Mouse (Mus musculus) gonadal fat pad, adult 2 months (tissue): ENCODE measurements around the gene Stradb. TPM values are rescaled to one million over a fixed set of nuclear protein-coding genes. Genes with fewer than 3 reads are reported as not detected.
"Not testable (repeated sequence)": the region's sequence is repeated elsewhere in the genome, so short reads cannot be mapped to it uniquely, and the experiment has no call there.

Source experiments
- DNase-seq: peaks from one replicate; pipeline ENCODE4 v3.0.0-alpha.2; 2012; ENCODE audit warnings: low read depth
- polyA plus RNA-seq: library from polyadenylated mRNA; depleted of rRNA; stranded (reverse); fragments of >200 nt; gene quantifications from 2 replicates; pipeline ENCODE4 v1.2.3, GENCODE M21; 2012; rRNA removed

Gene Stradb
- polyA plus RNA-seq: 24.2 and 24.5 TPM in 2 replicates

DNA sequence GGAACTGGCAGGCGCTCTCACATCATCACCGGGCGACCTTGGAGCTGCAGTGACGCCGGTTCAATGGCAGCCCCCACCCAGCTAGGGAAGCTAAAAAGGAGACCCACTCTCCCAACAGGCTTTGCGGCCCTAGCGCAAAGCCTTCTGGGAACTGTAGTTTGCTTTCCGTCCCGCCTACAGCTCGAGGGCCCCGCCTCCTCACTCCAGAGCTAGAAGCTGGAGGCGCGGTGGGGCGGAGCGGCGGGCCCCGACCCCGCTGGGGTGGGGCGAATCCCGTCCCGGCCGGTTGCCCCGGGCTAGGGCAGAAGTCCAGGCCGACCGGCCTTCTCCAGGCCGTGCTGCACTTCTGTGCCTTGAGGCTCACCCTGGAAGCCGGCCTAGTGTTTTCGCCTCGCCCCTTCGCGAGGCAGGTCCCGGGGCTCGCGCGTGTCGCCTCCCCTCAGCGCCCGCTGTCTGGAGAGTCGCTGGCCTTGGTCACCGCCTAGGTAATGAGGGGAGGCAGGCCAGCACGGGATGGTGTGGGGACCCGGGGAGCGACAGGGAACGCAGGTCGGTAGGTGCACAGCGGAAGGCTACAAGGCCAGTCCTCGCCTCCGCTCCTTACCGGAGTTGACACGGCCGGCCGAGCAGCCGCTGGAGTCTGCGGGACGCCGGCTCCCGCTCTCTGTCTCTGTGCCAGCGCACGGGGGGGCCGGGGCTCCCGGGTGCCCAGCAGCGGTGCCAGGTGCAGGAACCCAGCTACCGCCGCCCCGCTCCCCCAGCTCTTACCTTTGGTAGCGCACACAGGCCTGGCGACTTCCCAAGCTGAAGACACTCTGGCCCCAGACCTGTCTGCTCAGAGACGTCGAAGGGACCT, at the start of gene Stradb, which contains the start of gene Trak2:
Gene Stradb (plus strand): TSS at position 157 of the 856 bp plus-strand sequence.
Gene Trak2 (minus strand): TSS at position 65 of the 856 bp plus-strand sequence.
- DNase-seq: peak; percentile 52

GRCm38 (mm10) chr1:58926664-58927063, 46.7 kb upstream of the Stradb start:
- DNase-seq: no peak

DNA sequence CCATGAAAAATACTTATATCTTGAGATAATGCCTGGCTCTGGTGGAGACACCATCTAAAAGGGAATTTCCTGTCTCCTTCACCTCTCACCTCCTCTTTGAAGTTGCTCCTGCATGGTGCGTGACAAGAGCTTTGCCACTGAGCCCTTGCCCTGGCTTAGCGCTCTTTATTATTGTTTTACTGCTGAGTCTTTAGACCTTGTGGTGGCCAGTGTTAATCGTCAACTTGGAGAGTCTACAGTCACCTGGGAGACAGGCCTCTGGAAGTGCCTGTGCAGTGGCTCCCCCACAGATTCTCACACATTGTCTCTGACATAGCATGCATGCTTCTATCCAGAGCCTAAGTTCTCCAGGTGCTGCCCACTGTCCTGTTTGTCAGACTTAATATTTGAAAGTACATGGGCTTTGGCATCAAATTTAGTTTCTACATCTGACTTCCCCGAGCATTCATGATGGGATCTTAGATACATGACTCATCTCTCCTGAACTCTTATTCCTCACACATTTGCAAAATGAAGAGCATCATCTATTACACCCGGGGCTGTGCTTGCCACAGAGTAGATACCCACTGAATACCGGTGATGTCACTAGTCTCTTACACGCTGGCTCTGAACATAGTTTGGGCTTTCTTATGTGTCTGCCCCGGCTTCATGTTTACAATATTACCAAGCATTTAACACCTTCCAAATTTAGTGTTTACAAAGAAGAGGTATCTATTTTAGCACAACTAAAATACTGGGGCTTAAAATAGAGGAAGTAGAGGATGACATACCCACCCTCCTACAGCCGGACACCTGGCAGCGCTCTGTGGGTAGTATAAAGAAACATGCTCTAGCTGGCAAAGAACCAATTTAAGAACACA, 36.3 kb upstream of the Stradb start:
- no peak for DNase-seq

DNA sequence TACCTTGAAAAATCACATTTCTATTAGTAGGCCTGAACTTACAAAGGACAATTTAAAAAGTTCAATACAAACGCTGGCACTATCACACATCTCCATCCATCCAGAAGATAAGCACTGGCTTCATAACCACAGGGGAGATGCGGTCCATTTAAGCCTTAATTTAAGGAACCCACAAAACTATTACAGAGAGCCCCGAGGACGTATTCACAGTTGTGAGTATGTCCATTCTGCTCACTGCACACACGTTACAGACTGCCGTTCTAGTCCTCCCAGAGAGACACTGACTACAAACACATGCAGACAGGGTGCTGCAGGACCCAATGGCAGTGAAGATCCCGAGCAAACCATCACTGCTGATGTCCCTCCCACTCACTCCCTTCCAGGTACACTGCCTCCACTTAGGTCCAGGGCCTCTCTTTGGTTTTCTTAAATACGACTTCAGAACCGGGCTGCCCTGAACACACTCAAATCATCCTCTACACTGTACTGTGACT, 35.7 kb upstream of the Stradb start:
- no peak for DNase-seq

DNA sequence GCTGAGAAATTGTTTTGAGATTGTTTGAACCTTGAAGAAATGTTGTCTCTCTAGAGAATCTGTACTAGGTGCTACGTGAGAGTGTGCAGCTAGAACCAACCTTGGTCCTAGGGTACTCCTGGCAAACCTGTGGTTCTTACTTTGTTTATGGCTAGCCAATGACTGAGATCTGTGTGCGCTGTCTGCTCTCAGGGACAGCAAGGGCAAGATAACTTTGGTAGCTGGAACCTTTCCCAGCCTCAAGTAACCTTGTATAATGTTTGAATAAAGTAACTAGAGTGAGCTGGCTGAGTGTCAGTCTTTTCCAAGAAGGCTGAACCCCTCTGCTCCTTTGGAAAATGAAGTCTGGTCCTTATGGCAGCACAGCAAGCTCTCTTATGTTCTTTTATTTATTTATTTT, 27.8 kb upstream of the Stradb start:
- no peak for DNase-seq

GRCm38 (mm10) chr1:58945960-58946670, 27.2 kb upstream of the Stradb start:
- no peak for DNase-seq

DNA sequence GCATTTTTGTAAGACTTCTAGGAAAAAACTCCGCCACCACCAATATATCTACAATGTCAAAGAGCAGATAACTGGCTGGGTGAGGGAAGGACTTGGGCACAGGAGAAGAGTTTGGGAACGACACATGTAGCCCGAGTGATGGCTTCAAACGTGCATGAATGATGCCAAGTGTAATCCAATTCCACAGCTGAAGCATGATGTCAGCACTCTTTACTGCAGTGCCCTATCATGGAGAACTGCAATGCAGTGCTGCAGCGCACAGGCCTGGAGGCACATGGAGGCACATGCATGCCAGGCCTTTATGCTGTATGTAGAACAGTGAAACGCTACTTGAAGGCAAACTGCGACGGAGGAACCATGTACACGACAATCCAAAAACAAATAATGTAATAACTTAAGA, 26.6 kb upstream of the Stradb start:
- no peak for DNase-seq

DNA sequence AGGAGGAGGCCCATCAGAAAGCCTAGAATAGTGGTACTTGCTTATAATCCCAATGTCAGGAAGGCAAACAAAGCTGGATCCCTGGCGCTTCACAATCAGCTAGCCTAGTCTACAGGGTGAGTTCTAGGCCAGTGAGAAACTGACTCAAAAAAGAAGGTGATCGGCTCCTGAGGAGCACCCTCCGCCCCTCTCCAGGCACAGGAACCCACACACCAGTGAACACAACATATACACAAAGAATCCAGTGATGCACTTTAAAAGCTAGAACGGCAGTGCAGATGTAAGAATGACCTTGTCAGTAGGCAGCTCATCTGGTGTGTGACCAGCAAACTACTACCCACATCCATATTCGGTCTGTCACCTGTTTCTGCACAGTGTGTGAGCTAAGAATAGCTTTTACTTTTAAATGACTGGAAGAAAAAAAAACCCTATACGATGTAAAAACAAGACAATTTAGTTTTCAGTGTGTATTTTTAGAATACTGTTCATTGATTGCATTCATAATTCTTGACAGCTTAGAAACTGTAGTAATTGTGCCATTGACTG, 23.7 kb upstream of the Stradb start:
- DNase-seq: no peak

DNA sequence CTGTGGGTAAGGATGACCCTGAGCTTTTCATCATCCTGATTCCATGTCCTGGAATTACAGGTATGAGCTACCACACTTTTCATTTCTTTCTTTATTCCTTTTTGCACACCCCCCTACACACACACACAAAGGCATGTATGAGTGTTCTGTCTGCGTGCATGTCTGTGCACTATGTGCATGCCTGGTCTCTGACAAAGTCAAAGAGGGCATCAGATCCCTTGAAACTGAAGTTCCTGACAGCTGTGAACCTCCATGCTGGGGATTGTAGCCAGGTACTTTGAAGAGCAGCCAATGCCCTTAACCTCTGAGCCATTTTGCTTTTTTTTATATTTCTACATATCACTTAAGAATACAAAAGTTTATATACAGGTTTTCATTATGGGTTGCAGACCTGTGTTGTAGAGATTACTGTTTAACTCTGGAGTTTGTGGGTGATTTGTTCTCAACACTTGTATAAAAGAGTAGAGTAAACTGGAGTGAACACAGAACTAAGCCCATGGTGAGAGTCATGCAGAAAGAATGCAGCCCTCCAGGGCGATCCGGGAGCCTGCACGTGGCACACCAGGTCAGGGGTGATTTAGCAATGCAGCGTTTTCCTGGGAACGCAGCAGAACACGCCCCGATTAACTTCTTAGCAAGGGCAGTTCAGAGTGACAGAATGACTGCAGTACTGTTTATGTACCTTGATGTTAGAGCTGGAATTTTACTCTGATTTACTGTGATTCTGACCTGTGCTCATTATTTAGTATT, 22.2 kb upstream of the Stradb start:
- no peak for DNase-seq

GRCm38 (mm10) chr1:58951841-58952240, 21.5 kb upstream of the Stradb start:
- no peak for DNase-seq

- no peak for DNase-seq
These were observed 20.8 kb upstream of the Stradb start for GRCm38 (mm10) chr1:58952526-58952925.

DNA sequence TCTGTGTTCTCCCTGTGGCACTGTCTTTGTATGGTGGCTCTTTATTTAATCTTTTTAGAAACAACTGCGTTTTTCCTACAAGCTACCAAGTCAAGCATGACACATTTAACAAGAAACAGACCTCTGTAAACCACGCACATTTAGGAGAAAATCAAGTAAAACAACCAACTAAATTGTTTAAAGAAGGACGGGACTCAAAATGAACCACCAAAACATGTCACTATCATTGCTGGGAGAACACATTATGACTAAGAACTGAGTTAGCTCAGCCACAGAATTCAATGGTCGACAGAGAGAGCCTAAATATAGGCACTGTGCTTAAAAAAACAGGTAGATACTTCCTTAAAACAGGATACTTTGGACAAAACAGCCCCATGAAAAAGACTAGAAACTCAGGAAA, 20.3 kb upstream of the Stradb start:
- DNase-seq: no peak

DNA sequence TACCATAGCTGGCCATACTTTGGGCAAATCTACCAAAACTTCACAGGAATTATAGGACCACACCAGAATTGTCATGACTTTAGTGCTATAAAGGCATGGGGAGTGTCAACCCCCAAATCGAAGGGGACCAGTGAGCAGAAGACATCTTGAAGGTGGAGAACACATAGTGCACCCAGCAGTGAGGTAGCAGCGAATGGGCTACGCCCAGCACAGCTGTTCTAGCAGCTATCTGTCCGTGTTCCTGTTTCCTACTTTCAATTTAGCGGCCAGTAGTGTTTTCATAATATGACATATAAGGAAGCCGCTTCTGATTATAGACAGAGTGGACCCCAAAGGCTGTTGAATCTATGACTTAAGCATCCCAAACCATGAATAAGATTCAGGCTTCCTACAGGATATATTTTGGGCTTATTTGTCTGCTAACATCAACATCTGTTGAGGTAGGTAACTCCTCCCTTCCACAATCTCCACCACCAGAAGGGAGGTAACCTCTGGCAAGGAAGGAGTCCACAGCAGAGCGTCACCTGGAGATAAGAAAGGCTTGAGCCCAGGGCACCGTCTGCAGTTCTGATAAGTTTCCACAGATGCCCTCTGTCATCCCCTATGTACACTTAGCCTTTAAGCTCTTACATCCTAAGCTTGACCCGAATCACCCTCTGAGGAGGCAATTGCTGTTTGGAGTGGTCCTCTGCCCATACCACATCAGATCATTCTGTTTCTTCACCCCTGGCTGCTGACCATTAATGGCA, 19.5 kb upstream of the Stradb start:
- DNase-seq: no peak

DNA sequence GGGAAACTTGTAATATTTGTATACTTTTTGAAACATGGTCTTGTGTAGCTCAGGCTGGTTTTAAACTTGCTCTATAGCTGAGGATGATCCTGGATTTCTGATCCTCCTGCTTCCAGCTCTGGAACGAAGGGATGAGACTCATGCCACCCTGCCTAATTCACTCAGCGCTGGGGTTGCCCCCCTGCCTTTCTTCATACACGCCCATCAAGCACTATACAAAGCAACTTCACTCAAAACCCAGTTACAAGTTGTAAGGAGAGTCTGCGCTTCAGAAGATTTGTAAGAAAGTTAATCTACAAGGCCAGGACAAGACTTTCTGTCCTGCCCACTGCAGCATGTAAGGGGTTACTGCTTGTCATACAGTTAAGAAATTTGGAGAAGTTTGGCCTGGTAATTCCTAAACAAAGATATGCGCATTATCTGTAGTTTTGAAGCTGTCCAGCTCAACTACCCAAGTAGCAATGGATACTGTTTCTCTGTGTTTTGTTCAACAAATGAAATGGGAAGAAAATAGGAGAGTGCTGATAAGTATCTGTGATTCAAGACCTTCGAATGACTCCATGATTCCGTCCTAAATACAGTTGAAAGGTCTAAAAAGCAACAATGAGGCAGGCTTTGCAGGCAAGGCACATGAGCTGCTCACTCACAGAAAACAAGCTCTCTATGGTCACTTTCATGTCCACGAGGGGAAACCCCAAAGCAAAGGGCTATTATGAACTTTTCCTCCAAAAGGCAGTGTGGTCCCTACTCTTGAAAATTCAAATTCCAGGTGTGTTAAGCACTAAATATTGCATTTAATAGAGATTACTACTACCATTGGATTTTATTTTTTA, 18.5 kb upstream of the Stradb start:
- no peak for DNase-seq

GRCm38 (mm10) chr1:58955716-58956115, 17.6 kb upstream of the Stradb start:
- DNase-seq: no peak

- DNase-seq: no peak
These were observed 17.1 kb upstream of the Stradb start for GRCm38 (mm10) chr1:58956229-58956628.

GRCm38 (mm10) chr1:58957931-58958330, 15.4 kb upstream of the Stradb start:
- no peak for DNase-seq

- DNase-seq: not testable (repeated sequence)
These were observed 14.4 kb upstream of the Stradb start for GRCm38 (mm10) chr1:58958789-58959526.
